Mouse (Mus musculus) lung, postnatal 25 days (tissue): ENCODE measurements at regions not wholly inside any gene's neighbourhood (a gene's known extent, or its start where the extent isn't known, plus 50 kb on each side); places are given as distances from the start of the nearest gene placed in this dataset.

Source experiments
- DNase-seq: peaks from one replicate; pipeline ENCODE4 v3.0.0; 2022; ENCODE audit warnings: low spot score

DNA sequence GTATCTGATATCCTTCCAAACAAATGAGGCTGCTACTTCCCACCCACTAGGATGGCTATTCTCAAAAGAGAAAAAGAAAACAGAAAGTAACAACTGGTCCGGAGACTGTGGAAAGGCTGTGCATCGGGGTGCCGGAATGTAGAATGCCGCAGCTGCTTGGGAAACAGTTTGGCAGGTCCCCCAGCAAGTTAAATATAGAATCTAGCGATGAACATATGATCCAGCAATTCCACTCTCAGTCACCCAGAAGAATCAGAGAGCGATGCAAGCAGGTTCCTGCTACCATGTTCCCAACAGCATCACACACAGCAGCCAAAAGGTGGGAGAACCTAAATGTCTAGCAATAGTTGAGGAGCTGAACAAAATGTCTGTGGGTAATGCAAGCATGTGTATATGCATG, 528.3 kb upstream of the Gm19410 start:
- DNase-seq: no peak

GRCm38 (mm10) chr8:35240884-35241283, 524.7 kb upstream of the Gm19410 start:
- no peak for DNase-seq

GRCm38 (mm10) chr8:35243555-35243954, 522.0 kb upstream of the Gm19410 start:
- no peak for DNase-seq

DNA sequence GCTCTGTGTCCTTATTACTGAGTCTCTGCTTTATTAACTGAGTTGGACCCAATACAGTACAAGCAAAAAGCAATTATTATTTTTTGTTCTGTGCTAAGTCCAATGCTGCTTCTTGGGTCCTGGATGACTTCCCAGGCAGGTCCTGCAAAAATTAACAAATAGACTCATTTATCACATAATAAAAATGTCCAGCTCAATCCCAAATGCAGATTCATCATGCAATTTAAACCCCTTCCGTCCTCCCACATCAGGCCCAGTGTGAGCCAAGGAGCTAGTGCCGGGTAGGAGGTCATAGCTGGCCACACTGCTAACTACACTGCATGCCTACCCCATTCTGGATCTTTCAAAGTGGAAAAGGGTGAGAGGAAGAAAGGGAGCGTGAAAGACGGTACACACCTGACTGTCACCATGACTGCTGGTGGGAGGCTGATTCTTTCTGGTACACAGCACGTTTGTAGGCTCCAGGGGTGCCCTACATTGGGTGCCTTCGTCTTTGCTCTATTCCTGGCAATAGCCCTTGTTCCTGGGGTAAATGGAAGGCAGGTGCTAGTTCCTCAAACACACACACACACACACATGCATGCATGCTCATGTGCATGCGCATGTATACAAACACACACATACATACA, 515.7 kb upstream of the Gm19410 start:
- no peak for DNase-seq

DNA sequence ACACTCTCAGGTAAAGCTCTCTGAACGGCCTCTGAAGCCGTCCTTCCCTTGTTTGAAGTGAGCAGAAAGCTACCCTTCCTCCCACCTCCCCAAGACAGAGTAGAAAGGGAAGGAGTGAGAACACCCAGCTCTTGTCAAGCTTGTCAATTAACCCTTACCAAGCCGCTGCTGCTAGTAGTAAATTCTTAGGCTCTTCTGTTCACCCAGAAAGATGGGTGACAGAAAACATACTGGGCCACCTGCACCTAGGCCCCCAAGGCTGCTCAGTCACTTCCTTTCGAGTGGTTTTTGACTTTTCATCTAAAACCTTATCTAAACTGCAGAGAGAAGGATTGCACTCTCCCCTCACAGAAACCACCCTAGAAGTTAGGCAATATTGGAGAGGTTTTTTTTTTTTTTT, 514.9 kb upstream of the Gm19410 start:
- DNase-seq: no peak

DNA sequence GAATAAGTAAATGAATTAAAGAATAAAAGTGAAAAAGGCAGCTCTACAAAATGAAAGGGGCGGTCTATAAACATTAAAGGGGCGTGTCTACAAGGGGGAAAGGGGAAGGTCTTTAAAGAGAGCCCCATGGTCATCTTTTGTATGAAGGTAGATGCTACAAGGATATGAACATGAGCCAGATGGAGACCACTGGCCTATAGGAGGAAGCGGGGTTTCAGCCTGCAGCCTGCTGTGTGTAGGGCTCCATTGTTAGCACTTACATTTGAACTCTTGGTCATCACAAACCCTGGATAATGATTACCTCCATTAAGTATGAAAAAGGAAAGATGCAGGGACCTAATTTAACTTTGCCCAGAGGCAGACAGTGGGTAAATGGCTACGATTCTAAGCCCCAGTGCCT, 511.6 kb upstream of the Gm19410 start:
- DNase-seq: no peak

DNA sequence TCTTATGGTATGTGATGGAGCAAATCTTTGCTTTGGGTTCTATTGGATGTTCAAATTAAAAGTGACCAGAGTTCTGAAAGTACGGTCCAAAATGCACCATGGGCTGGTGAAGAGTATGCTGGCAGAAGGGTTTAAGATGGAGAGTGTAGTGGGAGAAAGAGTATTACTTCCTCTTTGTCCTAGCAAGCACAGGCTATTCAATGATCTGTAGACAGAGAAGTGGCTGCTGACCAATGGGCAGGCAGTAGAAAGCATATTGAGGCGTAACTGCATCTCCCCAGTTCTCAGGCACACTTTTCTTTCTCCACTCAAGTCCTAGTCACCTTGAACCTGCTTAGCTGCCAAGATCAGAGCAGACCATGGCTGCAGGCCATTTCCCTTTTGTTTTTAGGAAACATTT, 510.3 kb upstream of the Gm19410 start:
- DNase-seq: no peak

DNA sequence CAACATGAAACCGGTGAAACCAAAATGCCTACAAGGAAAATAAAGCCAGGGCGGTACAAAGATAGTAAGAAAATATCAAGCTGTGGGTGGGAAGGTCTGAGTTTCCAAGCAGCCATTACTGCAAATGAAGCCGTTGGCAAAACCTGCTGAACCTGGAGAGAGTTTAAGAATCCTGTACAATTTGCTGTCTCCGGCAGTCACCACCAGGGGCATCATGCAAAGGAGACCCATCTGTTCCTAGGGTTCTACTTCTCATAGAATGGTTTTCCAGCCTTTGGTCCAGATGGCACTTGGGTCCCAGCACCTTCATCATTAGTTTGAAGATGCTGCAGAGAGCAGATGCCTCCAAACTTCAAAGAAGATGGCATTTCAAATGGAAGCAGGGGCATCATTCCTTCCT, 508.6 kb upstream of the Gm19410 start:
- DNase-seq: no peak

DNA sequence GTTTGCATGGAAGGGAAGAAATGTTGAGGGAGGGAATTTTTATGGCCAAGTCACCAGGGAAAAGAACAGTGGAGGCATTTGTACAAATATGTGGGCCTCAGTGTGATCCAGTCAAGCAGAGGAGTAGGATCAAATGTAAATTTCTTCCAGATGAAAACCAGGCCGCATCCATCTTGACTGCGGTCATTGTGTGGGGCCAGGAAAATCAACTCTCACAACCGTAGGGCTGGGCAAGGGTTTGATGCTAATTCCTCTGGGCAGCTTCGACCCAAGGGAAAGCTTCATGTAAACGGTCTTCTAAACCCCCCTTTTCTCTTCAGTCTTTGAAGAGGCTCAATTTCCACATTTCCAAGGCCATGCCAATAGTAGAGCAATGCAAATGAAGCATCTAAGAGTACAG, 497.4 kb upstream of the Gm19410 start:
- no peak for DNase-seq

GRCm38 (mm10) chr8:35268986-35269385, 496.6 kb upstream of the Gm19410 start:
- DNase-seq: no peak

DNA sequence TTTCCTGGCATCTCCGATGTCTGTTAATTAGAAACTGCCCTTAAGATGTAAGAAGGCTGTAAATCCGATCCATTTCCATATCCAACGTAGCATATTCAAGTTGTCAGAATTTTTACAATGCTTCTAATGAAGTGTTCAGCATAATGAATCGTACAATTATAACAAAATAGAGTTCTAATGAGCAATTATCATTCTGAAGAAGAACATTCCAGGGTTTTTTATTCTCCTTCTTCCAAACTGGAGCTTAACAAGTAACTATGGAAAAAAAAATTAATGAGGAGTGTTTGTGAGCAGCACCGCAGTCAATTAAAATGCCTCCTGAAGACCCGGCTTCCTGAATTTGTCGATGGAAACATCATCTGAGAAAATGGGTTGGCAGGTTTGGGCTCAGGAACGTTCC, 489.6 kb upstream of the Gm19410 start:
- DNase-seq: no peak

DNA sequence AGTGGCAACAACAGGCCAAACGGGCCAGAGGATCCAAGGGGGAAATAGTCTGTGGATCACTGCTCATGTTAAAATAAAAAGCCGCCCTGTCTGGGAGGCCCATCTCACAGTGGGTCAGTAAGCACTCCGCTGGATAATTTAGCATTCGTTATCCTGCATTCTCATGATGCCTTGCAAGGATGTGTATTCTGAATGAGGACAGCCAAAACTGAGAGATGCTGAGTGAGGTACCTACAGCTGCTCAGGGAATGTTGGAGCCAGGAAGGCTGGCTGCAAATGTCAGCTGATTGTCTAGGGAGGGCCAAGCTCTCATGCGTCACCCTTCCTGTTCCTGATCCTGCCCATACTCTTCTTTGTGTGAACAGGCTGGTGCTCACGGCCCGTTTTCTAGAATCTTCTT, 489.1 kb upstream of the Gm19410 start:
- DNase-seq: no peak

GRCm38 (mm10) chr8:35278946-35279345, 486.6 kb upstream of the Gm19410 start:
- DNase-seq: no peak

GRCm38 (mm10) chr8:35280741-35281140, 484.8 kb upstream of the Gm19410 start:
- DNase-seq: no peak

DNA sequence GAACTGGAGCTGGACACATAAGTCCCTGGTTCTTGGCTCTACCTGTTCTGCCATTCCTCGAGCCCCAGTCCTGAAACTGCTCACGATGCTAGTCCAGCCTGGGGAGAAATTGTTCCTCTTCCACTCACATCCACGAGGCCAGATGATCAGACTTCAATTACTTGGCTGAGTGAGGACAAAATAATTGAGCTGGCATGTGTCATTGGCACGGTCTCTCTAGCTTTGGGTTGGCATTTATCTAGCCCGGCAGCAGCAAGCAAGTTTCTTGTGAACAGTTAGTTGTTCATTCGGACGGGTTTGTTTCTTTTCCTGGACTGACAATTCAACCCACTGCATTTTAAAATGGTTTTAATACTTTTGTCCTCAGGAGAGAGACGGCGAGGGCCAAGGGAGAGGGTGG, 482.2 kb upstream of the Gm19410 start:
- no peak for DNase-seq

DNA sequence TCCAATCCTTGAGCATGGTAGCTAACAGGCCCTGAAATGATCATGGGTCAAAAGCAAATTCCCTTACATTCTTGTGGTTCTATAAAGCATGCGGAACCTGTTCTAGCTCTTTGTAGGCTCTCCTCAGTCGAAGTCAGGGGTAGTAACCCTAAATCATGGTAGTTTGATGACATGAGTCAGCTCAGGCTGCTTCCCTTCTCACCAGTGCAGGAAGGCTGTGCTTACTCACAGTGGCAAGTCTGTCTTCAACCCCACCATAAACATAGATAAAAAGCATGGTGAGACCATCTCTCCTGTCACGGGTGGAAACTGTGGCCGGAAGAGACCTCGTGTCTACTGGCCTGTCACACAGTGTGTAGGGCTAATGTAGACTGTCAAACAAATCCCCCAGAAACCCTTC, 476.6 kb upstream of the Gm19410 start:
- DNase-seq: no peak

GRCm38 (mm10) chr8:35289967-35290366, 475.6 kb upstream of the Gm19410 start:
- DNase-seq: no peak

DNA sequence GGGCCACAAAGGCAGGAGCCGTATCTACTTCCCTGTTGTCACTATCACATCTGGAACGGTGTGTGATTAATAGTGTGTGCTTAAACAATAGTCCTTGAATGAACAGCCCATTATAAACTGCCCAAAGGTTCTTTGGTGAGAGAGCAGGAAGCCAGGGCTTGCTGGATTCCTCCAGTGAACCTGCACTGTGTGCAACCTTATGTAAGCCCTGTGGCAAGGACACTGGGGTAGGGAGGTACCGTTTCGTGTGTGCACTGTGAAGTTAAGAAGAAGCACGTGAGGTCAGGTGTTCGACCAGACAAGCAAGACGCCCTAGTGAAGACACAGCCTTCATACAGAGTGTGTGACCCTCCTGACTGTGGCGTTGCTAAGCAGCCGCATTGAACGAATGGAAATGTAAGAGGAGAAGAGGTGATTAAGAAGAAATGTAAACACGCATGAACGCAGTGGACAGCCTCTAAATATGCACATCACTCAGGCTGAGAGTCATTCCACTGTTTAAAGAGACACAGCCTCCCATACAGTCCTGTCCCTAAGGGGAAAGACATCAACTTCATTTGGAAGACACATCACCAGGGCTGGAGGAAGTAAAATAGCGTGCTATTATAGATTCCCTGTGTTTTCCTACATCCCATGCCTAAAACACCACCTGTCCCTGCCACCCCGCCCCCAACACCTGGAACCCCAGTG, 472.0 kb upstream of the Gm19410 start:
- DNase-seq: no peak

- no peak for DNase-seq
These were observed 468.7 kb upstream of the Gm19410 start for GRCm38 (mm10) chr8:35296936-35297335.

DNA sequence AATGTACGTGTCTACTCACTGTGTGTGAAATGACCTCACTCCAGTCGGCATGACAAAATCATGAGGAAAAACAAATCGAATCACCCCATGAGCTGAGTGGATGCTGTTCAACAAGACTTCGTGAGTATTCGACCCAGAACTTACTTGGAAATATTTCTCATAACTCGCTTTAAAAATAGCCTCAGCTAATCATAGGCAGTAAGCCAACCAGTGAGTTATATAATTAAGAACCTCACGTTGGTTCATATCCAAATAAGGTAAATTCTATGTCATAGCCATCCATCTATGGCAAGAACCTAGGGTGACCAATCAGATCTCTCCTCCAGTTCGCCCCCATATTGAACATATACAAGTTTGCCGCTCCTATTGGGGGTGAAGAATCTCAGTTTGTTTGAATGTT, 466.5 kb upstream of the Gm19410 start:
- no peak for DNase-seq

DNA sequence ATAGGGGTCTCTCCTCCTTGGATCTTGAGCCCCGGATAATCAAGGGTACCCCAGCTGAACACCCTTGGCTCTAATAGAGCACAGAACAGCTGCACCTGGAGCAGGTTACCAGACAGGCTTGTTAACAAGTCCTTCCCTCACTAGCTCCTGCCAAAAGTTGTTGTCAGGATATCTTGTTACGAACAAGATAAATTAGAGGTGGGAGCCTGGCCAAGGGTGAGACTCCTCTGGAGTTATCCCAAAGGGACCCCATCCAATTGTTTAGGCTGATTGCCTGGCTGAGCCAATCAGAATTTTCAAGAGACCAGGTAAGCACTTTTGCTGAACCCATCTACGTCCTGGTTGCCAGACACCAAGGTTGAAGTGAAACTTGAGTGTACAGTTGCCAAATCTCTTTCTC, 465.2 kb upstream of the Gm19410 start:
- DNase-seq: no peak

- no peak for DNase-seq
These were observed 464.6 kb upstream of the Gm19410 start for GRCm38 (mm10) chr8:35300881-35301521.

GRCm38 (mm10) chr8:35302856-35303255, 462.7 kb upstream of the Gm19410 start:
- DNase-seq: no peak
